Mouse (Mus musculus) embryo, embryonic 11 days (tissue): ENCODE measurements around the gene Prr7.

Experiments used
- DNase-seq: peaks from one replicate; pipeline ENCODE4 v3.0.0-alpha.2; 2015

Prr7 gene

GRCm38 (mm10) chr13:55478036-55478435 is 14.0 kb downstream of the Prr7 start:
- DNase-seq, result peak; percentile 53

GRCm38 (mm10) chr13:55479008-55479407 is 14.9 kb downstream of the Prr7 start:
- DNase-seq, result no peak

GRCm38 (mm10) chr13:55479929-55480328 is 15.9 kb downstream of the Prr7 start:
- no peak for DNase-seq

- no peak for DNase-seq
Measured at GRCm38 (mm10) chr13:55482542-55482941, 18.5 kb downstream of the Prr7 start.

GRCm38 (mm10) chr13:55483071-55483470 is 19.0 kb downstream of the Prr7 start:
- no peak for DNase-seq

GRCm38 (mm10) chr13:55483593-55483992 is 19.5 kb downstream of the Prr7 start:
- DNase-seq, result peak; percentile 68

GRCm38 (mm10) chr13:55484520-55485088 is 20.5 kb downstream of the Prr7 start:
- no peak for DNase-seq

GRCm38 (mm10) chr13:55486029-55486794 is 22.1 kb downstream of the Prr7 start:
- DNase-seq, result peak; percentile 38

- peak; percentile 76 for DNase-seq
Measured at GRCm38 (mm10) chr13:55486916-55487577, 23.0 kb downstream of the Prr7 start.

- DNase-seq, result peak; percentile 92
Measured at GRCm38 (mm10) chr13:55487578-55488498, 23.8 kb downstream of the Prr7 start, which contains the start of gene Dbn1. Gene Dbn1, minus strand, starts transcription at chr13:55488111.

GRCm38 (mm10) chr13:55494257-55494656 is 30.2 kb downstream of the Prr7 start:
- DNase-seq, result no peak

GRCm38 (mm10) chr13:55494883-55495621 is 31.0 kb downstream of the Prr7 start:
- no peak for DNase-seq

- no peak for DNase-seq
Measured at GRCm38 (mm10) chr13:55495702-55496101, 31.6 kb downstream of the Prr7 start.

- DNase-seq, result no peak
Measured at GRCm38 (mm10) chr13:55496661-55497060, 32.6 kb downstream of the Prr7 start.

GRCm38 (mm10) chr13:55498906-55499305 is 34.8 kb downstream of the Prr7 start:
- DNase-seq, result no peak

GRCm38 (mm10) chr13:55500575-55500974 is 36.5 kb downstream of the Prr7 start:
- no peak for DNase-seq

GRCm38 (mm10) chr13:55502405-55502804 is 38.3 kb downstream of the Prr7 start:
- DNase-seq, result no peak

GRCm38 (mm10) chr13:55504390-55504789 is 40.3 kb downstream of the Prr7 start:
- DNase-seq, result no peak

- DNase-seq, result no peak
Measured at GRCm38 (mm10) chr13:55505810-55506209, 41.7 kb downstream of the Prr7 start.

GRCm38 (mm10) chr13:55506697-55507096 is 42.6 kb downstream of the Prr7 start:
- no peak for DNase-seq

GRCm38 (mm10) chr13:55507877-55508276 is 43.8 kb downstream of the Prr7 start:
- peak; percentile 41 for DNase-seq

- DNase-seq, result no peak
Measured at GRCm38 (mm10) chr13:55508531-55508930, 44.5 kb downstream of the Prr7 start.
